Mouse (Mus musculus) neural tube, embryonic 14.5 days (tissue): ENCODE measurements around the gene Alpl. TPM values are rescaled to one million over a fixed set of nuclear protein-coding genes. Genes with fewer than 3 reads are reported as not detected.

Experiments used
- ATAC-seq: fragments of 200-750 bp; cut with Nextera tagmentation; 2 replicates; pipeline ENCODE4 v1.8.0; 2017; ENCODE audit warnings: low read depth, mild to moderate bottlenecking, moderate TSS enrichment, moderate library complexity
- H3K27ac ChIP-seq: fragments of 300-500 bp; sonication (generic); 2 replicates; pipeline ENCODE4 v1.5.1; 2014; ENCODE audit warnings: low read depth, mild to moderate bottlenecking, control low read depth, low read length, moderate library complexity, mixed read lengths
- H3K27me3 ChIP-seq: fragments of 300-500 bp; sonication (generic); 2 replicates; pipeline ENCODE4 v1.6.1; 2014; ENCODE audit warnings: low read length; ENCODE audit not compliant: control insufficient read depth, insufficient read depth
- H3K36me3 ChIP-seq: fragments of 300-500 bp; sonication (generic); 2 replicates; pipeline ENCODE4 v1.6.1; 2014; ENCODE audit warnings: low read length, mixed read lengths; ENCODE audit not compliant: control insufficient read depth, insufficient read depth
- H3K4me1 ChIP-seq: fragments of 300-500 bp; sonication (generic); 2 replicates; pipeline ENCODE4 v1.6.1; 2014; ENCODE audit warnings: low read length; ENCODE audit not compliant: control insufficient read depth, insufficient read depth
- H3K4me2 ChIP-seq: fragments of 300-500 bp; sonication (generic); 2 replicates; pipeline ENCODE4 v1.6.1; 2014; ENCODE audit warnings: mild to moderate bottlenecking, low read depth, low read length, control low read depth
- H3K4me3 ChIP-seq: fragments of 300-500 bp; sonication (generic); 2 replicates; pipeline ENCODE4 v1.5.1; 2014; ENCODE audit warnings: low read depth, low read length, control low read depth, mixed read lengths
- H3K9ac ChIP-seq: fragments of 300-500 bp; sonication (generic); replicated peaks from 2 replicates; pipeline ENCODE4 v1.6.1; 2014; ENCODE audit warnings: low read depth, mild to moderate bottlenecking, control low read depth, low read length, mixed read lengths
- H3K9me3 ChIP-seq: fragments of 300-500 bp; sonication (generic); 2 replicates; pipeline ENCODE4 v1.6.1; 2016; ENCODE audit warnings: low read length; ENCODE audit not compliant: control insufficient read depth
- WGBS: fragments of 180-500 bp; shearing (Covaris S2); extraction: QIAGEN DNeasy Blood & Tissue Kit; methylation state at CpG from one replicate; pipeline ENCODE4 v1.1.7; 2014; 5-methylcytosine and 5-hydroxymethylcytosine counted together
- polyA plus RNA-seq: library from polyadenylated mRNA; unstranded; fragments of >200 nt; fragmentation: Nextera tagmentation; extraction: Ambion mirVana; gene quantifications from 2 replicates; pipeline ENCODE4 v1.2.1, GENCODE M21; 2014

The Alpl gene
- polyA plus RNA-seq, 1 experiment from 2014 or later: 8.5 TPM

GRCm38 (mm10) chr4:137812946-137813708 is 16.9 kb upstream of the Alpl start:
- Histone ChIP-seq H3K36me3 (no peaks in the 10 kb centered on the region), H3K4me3 (no peak overlapping the region), H3K27me3 (no peaks in the 10 kb centered on the region), H3K9ac (no peak overlapping the region), H3K4me1 (no peaks in the 10 kb centered on the region), H3K4me2 (no peak overlapping the region), H3K9me3 (no peaks in the 10 kb centered on the region), H3K27ac (no peak overlapping the region)
- WGBS: 71% methylated on average over 13 of the region's 13 CpGs
- no peak for ATAC-seq

GRCm38 (mm10) chr4:137809999-137810398 is 13.8 kb upstream of the Alpl start:
- Histone ChIP-seq H3K9ac (no peak overlapping the region), H3K4me3 (no peak overlapping the region), H3K36me3 (no peaks in the 10 kb centered on the region), H3K9me3 (no peaks in the 10 kb centered on the region), H3K27ac (no peak overlapping the region), H3K4me1 (no peaks in the 10 kb centered on the region), H3K4me2 (no peak overlapping the region), H3K27me3 (no peaks in the 10 kb centered on the region)
- ATAC-seq: no peak
- 81% methylated on average over 4 of the region's 4 CpGs for WGBS

DNA sequence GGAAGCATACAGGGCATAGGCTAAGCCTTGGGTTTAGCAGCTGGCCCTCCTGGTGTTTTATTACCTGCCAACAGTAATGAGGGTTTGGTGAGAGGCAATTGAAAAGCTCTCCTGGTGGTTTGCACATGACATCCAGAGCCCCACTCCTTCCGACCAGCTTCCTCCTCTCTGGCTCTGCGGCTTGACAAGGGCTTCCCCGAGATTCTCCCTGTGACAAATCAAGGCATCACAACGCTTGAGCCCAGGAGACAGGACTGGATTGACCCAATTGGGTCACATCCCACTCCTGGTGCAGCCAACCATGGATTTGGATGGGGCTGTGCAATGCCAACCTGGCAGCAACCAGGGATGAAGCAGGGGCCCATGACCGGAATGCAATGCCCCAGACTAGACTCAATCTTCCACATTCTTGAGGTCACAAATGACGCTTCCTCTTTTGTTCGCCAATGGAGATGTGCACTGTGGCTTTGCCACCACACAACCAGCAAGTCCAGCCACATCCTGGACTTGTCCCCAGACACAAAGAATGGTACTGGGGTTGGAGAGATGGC is 11.2 kb upstream of the Alpl start:
- Histone ChIP-seq H3K9ac (no peak overlapping the region), H3K4me1 (no peaks in the 10 kb centered on the region), H3K27me3 (no peaks in the 10 kb centered on the region), H3K4me3 (no peak overlapping the region), H3K4me2 (no peak overlapping the region), H3K27ac (no peak overlapping the region), H3K36me3 (no peaks in the 10 kb centered on the region), H3K9me3 (no peaks in the 10 kb centered on the region)
- no peak for ATAC-seq
- 44% methylated on average over 7 of the region's 7 CpGs for WGBS

- Histone ChIP-seq H3K36me3 (no peaks in the 10 kb centered on the region), H3K4me1 (peaks cover 1% of the 10 kb centered on the region; the same call in 1 of the 2 replicates), H3K4me2 (no peak overlapping the region), H3K9ac (no peak overlapping the region), H3K4me3 (no peak overlapping the region), H3K9me3 (no peaks in the 10 kb centered on the region), H3K27me3 (no peaks in the 10 kb centered on the region), H3K27ac (no peak overlapping the region)
- no peak for ATAC-seq
- 22% methylated on average over 12 of the region's 12 CpGs for WGBS
These were observed 5.0 kb upstream of the Alpl start for GRCm38 (mm10) chr4:137801196-137801595.

DNA sequence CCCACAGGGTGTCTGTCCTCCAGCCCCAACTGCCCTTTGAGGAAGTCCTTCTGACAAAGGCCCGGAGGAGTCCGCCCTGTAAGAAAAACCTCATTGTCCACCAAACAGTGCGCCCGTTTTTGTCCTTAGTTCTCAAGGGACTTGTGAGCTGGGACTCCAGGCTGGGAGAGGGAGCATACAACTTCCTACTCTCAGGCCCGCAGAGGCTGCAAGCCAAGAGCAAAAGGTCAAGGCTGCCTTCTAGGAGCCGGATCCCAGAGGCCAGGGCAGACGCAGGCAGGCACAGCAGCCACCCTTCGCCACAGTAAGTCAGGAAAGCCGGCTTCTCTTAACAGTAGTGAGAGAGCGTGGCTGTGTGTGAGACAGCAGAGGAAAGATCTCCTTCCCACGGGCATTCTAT is 4.1 kb upstream of the Alpl start:
- H3K27me3 ChIP-seq: 0 out of 2 replicates have a peak, but pooled peaks cover 6% of the 10 kb centered on the region
- H3K9ac ChIP-seq: no peak overlapping the region
- no peaks in the 10 kb centered on the region for H3K36me3 ChIP-seq
- H3K27ac ChIP-seq: no peak overlapping the region
- H3K4me3 ChIP-seq: no peak overlapping the region
- H3K4me1 ChIP-seq: peaks cover 6% of the 10 kb centered on the region; the same call in 1 of the 2 replicates
- ATAC-seq: no peak
- WGBS: 28% methylated on average over 11 of the region's 11 CpGs
- no peak overlapping the region for H3K4me2 ChIP-seq
- no peaks in the 10 kb centered on the region for H3K9me3 ChIP-seq

DNA sequence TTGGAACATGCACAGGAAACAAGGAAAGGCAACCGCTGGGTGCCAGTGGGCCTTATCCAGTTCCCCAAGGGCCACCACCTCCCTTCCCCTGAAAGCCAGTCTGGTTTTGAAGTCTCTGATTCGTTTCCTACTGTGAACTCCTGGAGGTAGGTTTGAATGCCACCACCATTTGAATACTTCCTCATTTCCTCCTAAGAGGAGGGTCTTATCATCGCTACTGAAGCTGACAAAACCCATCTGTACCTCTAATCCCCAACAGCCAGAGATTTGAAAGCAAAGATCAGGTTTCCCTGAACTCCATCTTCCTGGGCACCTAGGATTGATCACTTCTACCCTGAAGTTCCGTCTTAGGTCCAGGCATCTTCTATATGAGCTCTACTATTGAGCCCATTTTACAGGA is 854 bp upstream of the Alpl start:
- H3K27ac ChIP-seq: no peak overlapping the region
- H3K9me3 ChIP-seq: no peaks in the 10 kb centered on the region
- H3K36me3 ChIP-seq: no peaks in the 10 kb centered on the region
- H3K27me3 ChIP-seq: 0 out of 2 replicates have a peak, but pooled peaks cover 6% of the 10 kb centered on the region
- peaks cover 6% of the 10 kb centered on the region; the same call in 1 of the 2 replicates for H3K4me1 ChIP-seq
- WGBS: 69% methylated on average over 4 of the region's 4 CpGs
- no peak overlapping the region for H3K4me3 ChIP-seq
- no peak overlapping the region for H3K4me2 ChIP-seq
- no peak overlapping the region for H3K9ac ChIP-seq
- no peak for ATAC-seq

DNA sequence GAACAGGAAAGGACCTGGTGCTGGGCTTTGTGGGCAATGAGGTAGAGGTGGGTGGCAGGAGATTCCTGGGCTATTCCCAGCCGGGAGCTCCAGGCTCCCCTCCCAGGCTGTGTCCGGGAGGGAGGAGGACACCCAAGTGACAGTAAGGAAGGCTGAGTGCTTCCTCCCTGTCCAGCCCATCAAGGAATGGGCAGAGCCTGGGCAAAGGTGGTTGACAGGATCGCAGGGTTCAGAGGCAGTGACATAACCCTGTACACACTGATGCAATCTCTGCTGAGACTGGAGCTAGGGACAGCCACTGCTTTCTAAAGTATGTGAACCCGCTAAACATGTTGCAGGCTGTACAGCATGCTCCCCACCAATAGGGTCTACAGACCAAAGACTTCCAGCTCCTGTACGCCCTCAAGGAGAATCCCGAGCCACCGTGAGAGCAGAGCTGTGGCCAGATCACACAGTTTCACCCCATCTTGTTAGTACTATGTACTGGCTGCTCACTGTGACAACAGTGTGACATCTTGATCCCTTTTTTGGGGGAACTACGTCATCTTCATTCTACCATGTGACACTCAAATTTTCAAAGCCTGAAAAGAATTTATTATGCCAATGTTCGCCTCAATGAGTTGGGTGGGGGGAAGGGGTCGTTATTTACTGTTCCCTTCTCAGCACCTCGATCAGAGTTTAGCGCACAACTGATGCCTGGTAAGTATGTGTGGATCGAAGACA is 1.8 kb downstream of the Alpl start:
- Histone ChIP-seq H3K9ac (no peak overlapping the region), H3K4me1 (peaks cover 6% of the 10 kb centered on the region; the same call in 1 of the 2 replicates), H3K36me3 (no peaks in the 10 kb centered on the region), H3K27ac (no peak overlapping the region), H3K4me3 (no peak overlapping the region), H3K4me2 (no peak overlapping the region), H3K9me3 (no peaks in the 10 kb centered on the region), H3K27me3 (0 out of 2 replicates have a peak, but pooled peaks cover 6% of the 10 kb centered on the region)
- 82% methylated on average over 13 of the region's 13 CpGs for WGBS
- ATAC-seq: no peak

- no peak for ATAC-seq
- Histone ChIP-seq H3K27me3 (0 out of 2 replicates have a peak, but pooled peaks cover 6% of the 10 kb centered on the region), H3K9ac (no peak overlapping the region), H3K36me3 (no peaks in the 10 kb centered on the region), H3K4me1 (peaks cover 8% of the 10 kb centered on the region; the same call in 1 of the 2 replicates), H3K9me3 (no peaks in the 10 kb centered on the region), H3K27ac (no peak overlapping the region), H3K4me2 (no peak overlapping the region), H3K4me3 (no peak overlapping the region)
- 79% methylated on average over 7 of the region's 7 CpGs for WGBS
These were observed 2.6 kb downstream of the Alpl start for GRCm38 (mm10) chr4:137793611-137794010.

GRCm38 (mm10) chr4:137791440-137791839 is 4.7 kb downstream of the Alpl start:
- H3K4me1 ChIP-seq: peaks cover 8% of the 10 kb centered on the region; the same call in 1 of the 2 replicates
- ATAC-seq: no peak
- 8% methylated on average over 7 of the region's 7 CpGs for WGBS
- H3K4me3 ChIP-seq: no peak overlapping the region
- no peaks in the 10 kb centered on the region for H3K9me3 ChIP-seq
- no peaks in the 10 kb centered on the region for H3K36me3 ChIP-seq
- no peak overlapping the region for H3K9ac ChIP-seq
- H3K27me3 ChIP-seq: 0 out of 2 replicates have a peak, but pooled peaks cover 6% of the 10 kb centered on the region
- no peak overlapping the region for H3K4me2 ChIP-seq
- H3K27ac ChIP-seq: no peak overlapping the region
